Mouse (Mus musculus) spleen, adult 2 months (tissue): ENCODE data around the gene Rpl38.

Experiments used
- CTCF ChIP-seq: fragments of 200-500 bp; IDR thresholded peaks from 2 replicates; pipeline ENCODE4 v1.5.1; 2011; ENCODE audit warnings: mild to moderate bottlenecking, inconsistent platforms; ENCODE audit not compliant: insufficient read depth, insufficient read length, insufficient replicate concordance; ENCODE audit errors: extremely low read depth
- POLR2A ChIP-seq: fragments of 200-500 bp; IDR thresholded peaks from 2 replicates; pipeline ENCODE4 v1.6.1; 2011; ENCODE audit warnings: low read depth, low read length, inconsistent platforms

DNA sequence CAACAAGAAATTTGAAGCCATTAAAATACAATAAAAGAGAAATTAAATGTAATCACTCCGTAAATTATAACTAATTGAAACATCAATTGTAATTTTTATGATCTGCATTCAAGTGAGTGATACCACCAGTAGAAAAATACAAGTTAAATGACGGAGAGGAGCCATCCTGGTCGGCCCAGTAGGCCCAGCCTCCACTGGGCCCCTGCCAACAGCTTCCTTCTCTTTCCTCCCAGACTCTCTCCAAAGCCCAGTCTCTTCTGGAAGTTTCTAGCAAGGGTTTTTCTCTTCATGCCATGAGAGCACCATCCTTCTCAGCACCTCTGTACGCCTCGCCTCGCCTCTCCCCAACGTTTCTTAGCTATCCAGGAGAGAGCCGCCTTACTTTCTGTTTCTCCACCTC lies 27.2 kb upstream of the Rpl38 start:
- TF ChIP-seq POLR2A (no peak), CTCF (no peak)
